Mouse (Mus musculus): ENCODE measurements around the gene Papln.

The Papln gene

DNA sequence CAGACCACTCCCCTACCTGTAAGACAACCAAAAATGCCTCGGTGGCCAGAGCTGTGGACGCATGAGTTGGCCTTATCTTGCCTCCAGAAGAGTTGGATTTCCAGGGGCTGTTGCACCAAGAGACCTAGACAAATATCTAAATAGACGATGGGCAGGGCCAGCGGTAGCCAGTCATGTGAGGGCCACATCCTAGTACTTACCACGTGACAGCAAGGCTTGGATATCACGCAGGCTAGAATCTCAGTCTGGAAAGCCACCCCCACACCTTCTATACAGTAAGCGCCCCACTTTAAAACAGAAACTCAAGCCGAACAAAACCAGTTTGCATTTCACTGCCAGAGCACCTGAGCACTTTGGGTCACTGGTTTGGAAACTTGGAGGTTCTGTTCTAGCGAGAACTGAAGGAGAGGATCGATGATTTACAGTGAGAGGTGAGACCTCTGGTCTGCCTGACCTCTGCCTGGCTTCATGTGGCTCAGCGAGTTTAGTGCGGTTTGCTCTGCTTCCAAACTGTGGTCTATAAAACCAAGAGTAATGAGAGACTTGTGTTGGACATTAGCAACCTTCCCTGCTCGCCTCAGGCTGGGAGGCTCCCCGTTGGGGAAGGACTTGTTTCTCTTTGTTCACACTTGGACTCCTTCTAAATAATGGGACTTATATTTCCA lies 4.9 kb downstream of the Papln start:
- DNase-seq (ENCODE audit: low read depth): no peak

- DNase-seq (ENCODE audit: low read depth): peak; percentile 53
Measured at GRCm38 (mm10) chr12:83770418-83771256, 7.2 kb downstream of the Papln start.

DNA sequence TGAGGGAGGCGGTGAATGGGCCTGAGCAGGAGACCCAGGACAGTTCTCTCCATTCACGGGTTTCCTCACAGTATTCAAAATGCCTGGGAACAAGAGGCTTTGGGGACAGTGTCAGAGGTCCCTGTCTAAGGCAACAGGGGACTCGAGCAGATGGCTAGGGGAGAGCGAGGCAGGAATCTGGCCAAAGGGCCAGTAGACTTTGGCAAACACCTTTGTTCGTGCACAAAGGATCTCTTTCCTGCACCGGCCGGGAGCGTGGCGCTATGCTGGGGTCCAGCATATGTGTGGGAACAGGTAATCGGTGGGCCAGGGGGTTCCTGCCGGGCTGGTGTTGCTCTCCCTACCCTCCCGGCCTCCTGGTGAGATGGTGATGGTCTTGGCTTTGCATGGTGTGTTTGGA lies 12.2 kb downstream of the Papln start:
- no peak for DNase-seq (ENCODE audit: low read depth)

- DNase-seq (ENCODE audit: low read depth): no peak
Measured at GRCm38 (mm10) chr12:83776766-83777165, 13.3 kb downstream of the Papln start.

GRCm38 (mm10) chr12:83780181-83780580 lies 16.7 kb downstream of the Papln start:
- DNase-seq (ENCODE audit: low read depth): no peak

DNA sequence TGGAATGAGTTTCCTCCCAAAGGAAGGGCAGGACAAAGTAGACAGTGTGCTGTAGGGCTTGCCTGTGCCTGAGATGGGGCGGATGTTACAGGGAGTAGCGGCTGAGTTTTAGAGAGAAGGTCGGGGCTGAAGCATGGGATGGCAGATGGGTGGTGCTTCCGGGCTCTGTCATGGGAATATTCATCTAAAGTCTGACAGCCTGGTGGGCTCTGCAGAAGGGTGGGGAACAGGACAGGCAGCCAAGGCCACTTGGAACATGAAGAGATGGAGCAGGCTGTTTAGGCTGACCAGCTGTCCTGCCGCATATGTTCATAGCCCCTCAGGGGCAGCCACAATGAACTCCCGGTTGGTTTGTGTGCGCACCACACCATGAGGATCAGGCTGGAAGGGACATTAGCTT lies 17.8 kb downstream of the Papln start:
- DNase-seq (ENCODE audit: low read depth): no peak

- no peak for DNase-seq (ENCODE audit: low read depth)
Measured at GRCm38 (mm10) chr12:83781640-83782278, 18.3 kb downstream of the Papln start.

GRCm38 (mm10) chr12:83782669-83783068 lies 19.2 kb downstream of the Papln start:
- no peak for DNase-seq (ENCODE audit: low read depth)

DNA sequence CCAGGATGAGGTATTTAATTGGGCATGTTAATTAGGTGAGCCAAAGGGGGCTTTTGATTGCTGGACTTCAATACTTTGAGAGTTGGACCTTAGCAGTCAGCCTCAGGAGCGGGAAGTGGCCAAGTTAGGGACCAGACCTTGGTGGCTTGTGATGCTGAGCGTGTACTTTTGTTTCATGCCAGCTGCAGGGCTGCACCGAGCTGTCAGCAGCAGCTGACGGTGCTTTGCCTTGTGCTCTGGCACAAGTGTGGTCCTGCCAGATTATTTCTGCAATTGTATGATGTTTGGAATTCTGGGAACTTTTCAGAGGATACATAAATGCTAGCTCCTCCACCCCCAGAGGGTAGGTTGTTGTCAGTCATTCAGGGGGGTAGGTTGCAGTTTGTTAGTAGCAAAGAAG lies 21.9 kb downstream of the Papln start:
- no peak for DNase-seq (ENCODE audit: low read depth)

- no peak for DNase-seq (ENCODE audit: low read depth)
Measured at GRCm38 (mm10) chr12:83789051-83789780, 25.8 kb downstream of the Papln start.

- DNase-seq (ENCODE audit: low read depth): no peak
Measured at GRCm38 (mm10) chr12:83789781-83790140, 26.3 kb downstream of the Papln start.

DNA sequence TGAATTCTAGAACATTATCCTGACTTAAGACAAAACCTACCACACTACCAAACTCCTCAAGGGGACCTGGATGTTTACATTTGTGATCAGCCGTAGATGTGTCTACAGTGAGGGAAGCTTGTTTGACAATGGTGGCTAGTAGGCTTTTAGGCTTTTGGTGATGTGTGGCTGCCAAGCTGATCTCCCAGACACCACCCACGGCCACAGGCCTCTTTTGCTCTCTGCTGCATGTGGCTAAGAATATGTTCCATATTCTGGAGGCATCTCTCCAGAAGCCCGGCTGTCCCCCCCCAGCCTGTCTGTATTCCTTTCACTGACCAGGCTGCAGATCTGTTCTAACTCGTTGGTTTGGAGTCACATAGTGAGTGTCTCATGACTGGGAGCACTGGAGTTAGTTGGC lies 27.3 kb downstream of the Papln start:
- no peak for DNase-seq (ENCODE audit: low read depth)

- DNase-seq (ENCODE audit: low read depth): no peak
Measured at GRCm38 (mm10) chr12:83791737-83792136, 28.3 kb downstream of the Papln start.

DNA sequence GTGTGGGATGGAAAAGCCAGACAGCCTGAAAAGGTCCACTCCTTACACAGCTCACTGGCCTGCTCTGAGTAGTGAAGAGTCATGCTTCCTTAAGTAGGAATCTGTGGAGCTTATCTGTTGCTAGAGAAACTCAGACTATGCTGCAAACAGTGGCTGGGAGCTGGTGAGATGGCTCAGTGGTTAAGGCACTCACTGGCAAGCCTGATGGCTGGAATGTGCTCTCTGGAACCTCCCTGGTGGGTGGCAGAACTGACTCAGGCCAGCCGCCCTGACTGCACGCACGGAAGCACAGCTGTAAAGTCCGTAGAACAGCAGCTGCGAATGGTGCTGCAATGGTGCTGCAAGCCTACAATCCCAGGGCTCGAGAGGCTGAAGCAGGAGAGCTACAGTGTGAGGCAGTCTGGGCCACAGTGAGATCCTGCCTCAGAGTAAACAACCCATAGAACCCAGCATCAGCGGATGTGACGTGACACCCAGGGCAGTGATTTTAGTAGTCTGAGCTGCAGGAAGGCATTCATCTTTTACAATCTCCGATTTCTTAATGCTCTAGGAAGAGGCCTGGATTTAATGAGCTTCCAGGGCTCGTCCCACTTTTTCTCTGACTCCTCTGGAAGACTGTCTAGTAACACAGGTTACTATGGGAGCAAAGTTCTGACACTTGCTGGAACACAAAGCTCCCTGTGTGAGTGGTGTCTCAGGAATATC lies 29.4 kb downstream of the Papln start:
- no peak for DNase-seq (ENCODE audit: low read depth)

GRCm38 (mm10) chr12:83795051-83795450 lies 31.6 kb downstream of the Papln start:
- DNase-seq (ENCODE audit: low read depth): no peak

GRCm38 (mm10) chr12:83795586-83795985 lies 32.2 kb downstream of the Papln start:
- DNase-seq (ENCODE audit: low read depth): no peak

DNA sequence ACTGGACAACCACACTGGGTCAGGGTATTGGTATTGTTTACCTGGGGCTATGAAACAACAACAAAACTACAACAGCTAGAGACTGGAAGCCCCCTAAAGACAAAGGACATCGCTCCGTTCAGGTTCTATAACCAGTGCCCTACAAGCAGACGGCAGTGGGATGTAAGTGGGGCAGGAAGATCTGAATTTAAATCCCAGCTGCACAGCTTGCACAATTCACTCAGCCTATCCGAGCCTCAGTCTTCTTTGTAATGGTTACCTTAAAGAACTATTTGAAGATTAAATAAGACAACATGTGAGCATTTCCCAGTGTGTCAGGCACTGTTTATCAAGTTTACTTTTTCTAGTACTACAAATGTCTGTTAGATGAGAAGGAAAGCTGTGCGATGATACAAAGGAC lies 34.9 kb downstream of the Papln start:
- DNase-seq (ENCODE audit: low read depth): no peak

GRCm38 (mm10) chr12:83800943-83801342 lies 37.5 kb downstream of the Papln start:
- no peak for DNase-seq (ENCODE audit: low read depth)

GRCm38 (mm10) chr12:83803641-83804040 lies 40.2 kb downstream of the Papln start:
- DNase-seq (ENCODE audit: low read depth): no peak

- DNase-seq (ENCODE audit: low read depth): peak; percentile 6
Measured at GRCm38 (mm10) chr12:83811901-83812300, 48.5 kb downstream of the Papln start.

- DNase-seq (ENCODE audit: low read depth): no peak
Measured at GRCm38 (mm10) chr12:83816616-83817015, 53.2 kb downstream of the Papln start.

DNA sequence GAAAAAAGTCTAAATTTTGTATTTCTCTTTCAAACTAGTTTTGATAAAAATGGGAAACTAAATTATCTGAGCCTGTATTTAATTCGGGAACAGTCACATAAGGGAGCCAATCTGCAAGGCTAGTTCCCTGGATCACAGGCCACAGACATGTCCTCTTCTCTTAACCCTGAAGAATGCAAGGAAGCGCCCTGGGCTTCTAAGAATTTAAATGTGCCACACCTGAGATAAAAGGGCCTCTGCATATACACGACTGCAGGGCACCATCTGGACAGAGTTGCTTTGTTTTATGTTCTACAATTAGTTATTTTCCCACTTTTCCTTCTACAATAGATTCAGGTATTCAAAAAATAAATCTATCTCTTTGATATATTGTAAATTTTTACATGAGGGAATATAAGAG lies 67.0 kb downstream of the Papln start:
- no peak for DNase-seq (ENCODE audit: low read depth)
